Mouse (Mus musculus): ENCODE measurements at regions not wholly inside any gene's neighbourhood (a gene's known extent, or its start where the extent isn't known, plus 50 kb on each side); places are given as distances from the start of the nearest gene placed in this dataset.

- 74% methylated on average over 1 of the region's 1 CpGs for WGBS (ENCODE audit: insufficient replicate concordance)
- Histone ChIP-seq H3K9me3 (ENCODE audit: low read length) (no peaks in the 10 kb centered on the region), H3K27ac (ENCODE audit: low read depth) (no peak overlapping the region), H3K36me3 (replicated peaks; ENCODE audit: insufficient read depth, low read length) (no peaks in the 10 kb centered on the region), H3K4me1 (ENCODE audit: insufficient read depth) (no peaks in the 10 kb centered on the region), H3K9ac (replicated peaks) (no peak overlapping the region), H3K27me3 (ENCODE audit: insufficient read depth, low read length) (no peaks in the 10 kb centered on the region), H3K4me2 (ENCODE audit: low read depth, low read length) (no peak overlapping the region), H3K4me3 (ENCODE audit: low read depth, low read length) (no peak overlapping the region)
- no peak for DNase-seq
- no peak for ATAC-seq
- TF ChIP-seq EP300 (IDR thresholded peaks at IDR 0.05; ENCODE audit: low read depth) (no peak), CTCF (IDR thresholded peaks at IDR 0.05; ENCODE audit: low read depth) (no peak)
These were observed 592.4 kb upstream of the Cited2 start for GRCm38 (mm10) chr10:17130661-17131060.

GRCm38 (mm10) chr10:17131763-17132162 lies 591.3 kb upstream of the Cited2 start:
- no peak overlapping the region for H3K4me2 ChIP-seq (ENCODE audit: low read depth, low read length)
- no peaks in the 10 kb centered on the region for H3K4me1 ChIP-seq (ENCODE audit: insufficient read depth)
- DNase-seq (no peak), ATAC-seq (no peak)
- H3K36me3 ChIP-seq (replicated peaks; ENCODE audit: insufficient read depth, low read length) = no peaks in the 10 kb centered on the region
- H3K27ac ChIP-seq (ENCODE audit: low read depth) = no peak overlapping the region
- no peak for TF ChIP-seq CTCF (IDR thresholded peaks at IDR 0.05; ENCODE audit: low read depth)
- no peak for TF ChIP-seq EP300 (IDR thresholded peaks at IDR 0.05; ENCODE audit: low read depth)
- 60% methylated on average over 4 of the region's 4 CpGs for WGBS (ENCODE audit: insufficient replicate concordance)
- no peak overlapping the region for H3K9ac ChIP-seq (replicated peaks)
- H3K9me3 ChIP-seq (ENCODE audit: low read length) = no peaks in the 10 kb centered on the region
- no peak overlapping the region for H3K4me3 ChIP-seq (ENCODE audit: low read depth, low read length)
- H3K27me3 ChIP-seq (ENCODE audit: insufficient read depth, low read length) = no peaks in the 10 kb centered on the region

DNA sequence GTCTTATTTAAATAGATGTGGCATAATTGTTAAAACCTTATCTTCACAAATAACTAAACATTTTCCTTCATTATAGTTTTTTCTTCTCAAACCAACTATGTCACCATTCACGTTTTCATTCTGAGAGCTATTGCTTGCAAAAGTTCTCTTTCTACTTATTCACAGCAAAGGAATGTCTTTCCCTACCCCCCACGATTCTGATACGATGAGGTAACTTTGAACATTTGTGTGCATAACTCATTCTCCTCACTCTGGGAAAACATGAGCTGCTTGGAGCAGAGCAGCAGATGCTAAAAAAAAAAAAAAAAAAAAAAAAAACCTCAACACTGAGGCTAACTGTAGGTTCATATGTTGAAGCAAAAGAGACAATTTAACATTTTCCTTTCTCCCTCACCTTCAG lies 547.6 kb upstream of the Cited2 start:
- Histone ChIP-seq H3K27me3 (ENCODE audit: insufficient read depth, low read length) (no peaks in the 10 kb centered on the region), H3K9me3 (ENCODE audit: low read length) (no peaks in the 10 kb centered on the region), H3K4me1 (ENCODE audit: insufficient read depth) (no peaks in the 10 kb centered on the region), H3K4me2 (ENCODE audit: low read depth, low read length) (no peak overlapping the region), H3K36me3 (replicated peaks; ENCODE audit: insufficient read depth, low read length) (no peaks in the 10 kb centered on the region), H3K27ac (ENCODE audit: low read depth) (no peak overlapping the region), H3K4me3 (ENCODE audit: low read depth, low read length) (no peak overlapping the region), H3K9ac (replicated peaks) (no peak overlapping the region)
- DNase-seq (no peak), ATAC-seq (no peak)
- TF ChIP-seq EP300 (IDR thresholded peaks at IDR 0.05; ENCODE audit: low read depth) = no peak
- TF ChIP-seq CTCF (IDR thresholded peaks at IDR 0.05; ENCODE audit: low read depth) = no peak
- WGBS (ENCODE audit: insufficient replicate concordance) = 70% methylated on average over 3 of the region's 3 CpGs

- H3K4me3 ChIP-seq (ENCODE audit: low read depth, low read length) = no peak overlapping the region
- 76% methylated on average over 1 of the region's 1 CpGs for WGBS (ENCODE audit: insufficient replicate concordance)
- TF ChIP-seq EP300 (IDR thresholded peaks at IDR 0.05; ENCODE audit: low read depth) (no peak), CTCF (IDR thresholded peaks at IDR 0.05; ENCODE audit: low read depth) (no peak)
- H3K4me2 ChIP-seq (ENCODE audit: low read depth, low read length) = no peak overlapping the region
- H3K27me3 ChIP-seq (ENCODE audit: insufficient read depth, low read length) = no peaks in the 10 kb centered on the region
- H3K9ac ChIP-seq (replicated peaks) = no peak overlapping the region
- no peaks in the 10 kb centered on the region for H3K4me1 ChIP-seq (ENCODE audit: insufficient read depth)
- H3K27ac ChIP-seq (ENCODE audit: low read depth) = no peak overlapping the region
- ATAC-seq = no peak
- H3K9me3 ChIP-seq (ENCODE audit: low read length) = no peaks in the 10 kb centered on the region
- no peaks in the 10 kb centered on the region for H3K36me3 ChIP-seq (replicated peaks; ENCODE audit: insufficient read depth, low read length)
- DNase-seq = no peak
These were observed 546.0 kb upstream of the Cited2 start for GRCm38 (mm10) chr10:17177054-17177453.

GRCm38 (mm10) chr10:17177503-17178278 lies 545.3 kb upstream of the Cited2 start:
- 68% methylated on average over 4 of the region's 4 CpGs for WGBS (ENCODE audit: insufficient replicate concordance)

GRCm38 (mm10) chr10:17178627-17179026 lies 544.4 kb upstream of the Cited2 start:
- H3K9ac ChIP-seq (replicated peaks) = no peak overlapping the region
- no peaks in the 10 kb centered on the region for H3K4me1 ChIP-seq (ENCODE audit: insufficient read depth)
- H3K9me3 ChIP-seq (ENCODE audit: low read length) = no peaks in the 10 kb centered on the region
- no peak for DNase-seq
- no peak for TF ChIP-seq CTCF (IDR thresholded peaks at IDR 0.05; ENCODE audit: low read depth)
- no peak for TF ChIP-seq EP300 (IDR thresholded peaks at IDR 0.05; ENCODE audit: low read depth)
- H3K4me3 ChIP-seq (ENCODE audit: low read depth, low read length) = no peak overlapping the region
- H3K27ac ChIP-seq (ENCODE audit: low read depth) = no peak overlapping the region
- ATAC-seq = no peak
- H3K4me2 ChIP-seq (ENCODE audit: low read depth, low read length) = no peak overlapping the region
- no peaks in the 10 kb centered on the region for H3K36me3 ChIP-seq (replicated peaks; ENCODE audit: insufficient read depth, low read length)
- no peaks in the 10 kb centered on the region for H3K27me3 ChIP-seq (ENCODE audit: insufficient read depth, low read length)

More at GRCm38 (mm10) chr10:17177503-17178278, 545.3 kb upstream of the Cited2 start:
- Histone ChIP-seq H3K27ac (ENCODE audit: low read depth) (no peak overlapping the region), H3K4me1 (ENCODE audit: insufficient read depth) (no peaks in the 10 kb centered on the region), H3K4me3 (ENCODE audit: low read depth, low read length) (no peak overlapping the region), H3K36me3 (replicated peaks; ENCODE audit: insufficient read depth, low read length) (no peaks in the 10 kb centered on the region), H3K9ac (replicated peaks) (no peak overlapping the region), H3K9me3 (ENCODE audit: low read length) (no peaks in the 10 kb centered on the region), H3K4me2 (ENCODE audit: low read depth, low read length) (no peak overlapping the region), H3K27me3 (ENCODE audit: insufficient read depth, low read length) (no peaks in the 10 kb centered on the region)
- ATAC-seq = no peak
- no peak for TF ChIP-seq EP300 (IDR thresholded peaks at IDR 0.05; ENCODE audit: low read depth)
- TF ChIP-seq CTCF (IDR thresholded peaks at IDR 0.05; ENCODE audit: low read depth) = no peak
- DNase-seq = no peak

All from liver, postnatal 0 days (tissue).